Mouse (Mus musculus): ENCODE measurements around the gene Zfp609. TPM values are rescaled to one million over a fixed set of nuclear protein-coding genes. Genes with fewer than 3 reads are reported as not detected.

Zfp609 gene
- polyA plus RNA-seq, 1 experiment from 2014 or later: 10.5 TPM

Other genes with a start within 250 kb of the Zfp609 start
- 5.6 and 5.9 TPM in 2 replicates for gene Plekho2, start 247.5 kb downstream of the Zfp609 start, polyA plus RNA-seq (2015; fragmentation: Nextera tagmentation; extraction: Ambion mirVana)
- 8.4 and 9.7 TPM in 2 replicates for gene Pif1, start 240.4 kb downstream of the Zfp609 start, polyA plus RNA-seq (2015; fragmentation: Nextera tagmentation; extraction: Ambion mirVana)
- 4.5 and 4.9 TPM in 2 replicates for gene Rbpms2, start 197.9 kb downstream of the Zfp609 start, polyA plus RNA-seq (2015; fragmentation: Nextera tagmentation; extraction: Ambion mirVana)
- 333 and 366 TPM in 2 replicates for gene Oaz2, start 159.6 kb downstream of the Zfp609 start, polyA plus RNA-seq (2015; fragmentation: Nextera tagmentation; extraction: Ambion mirVana)
- 62.0 and 72.5 TPM in 2 replicates for gene Pclaf, start 62.7 kb upstream of the Zfp609 start, polyA plus RNA-seq (2015; fragmentation: Nextera tagmentation; extraction: Ambion mirVana)
- gene Trip4, start 81.2 kb upstream of the Zfp609 start, polyA plus RNA-seq (2015; fragmentation: Nextera tagmentation; extraction: Ambion mirVana): 31.3 and 32.2 TPM in 2 replicates
- gene Csnk1g1, start 81.4 kb upstream of the Zfp609 start, polyA plus RNA-seq (2015; fragmentation: Nextera tagmentation; extraction: Ambion mirVana): 24.5 and 25.4 TPM in 2 replicates
- gene Ppib, start 232.7 kb upstream of the Zfp609 start, polyA plus RNA-seq (2015; fragmentation: Nextera tagmentation; extraction: Ambion mirVana): 338 and 358 TPM in 2 replicates
- 4.0 and 4.9 TPM in 2 replicates for gene Snx22, start 242.2 kb upstream of the Zfp609 start, polyA plus RNA-seq (2015; fragmentation: Nextera tagmentation; extraction: Ambion mirVana)

Data from midbrain, embryonic 13.5 days (tissue).